Mouse (Mus musculus) stomach, embryonic 14.5 days (tissue): ENCODE results near the gene Fnbp1. TPM values are rescaled to one million over a fixed set of nuclear protein-coding genes. Genes with fewer than 3 reads are reported as not detected.

Source experiments
- ATAC-seq: fragments of 200-750 bp; cut with Nextera tagmentation; 2 replicates; pipeline ENCODE4 v1.8.0; 2017; ENCODE audit warnings: low read depth, moderate TSS enrichment; ENCODE audit not compliant: insufficient number of reproducible peaks, insufficient read depth, low FRiP score
- H3K27ac ChIP-seq: fragments of 300-500 bp; sonication (generic); 2 replicates; pipeline ENCODE4 v1.5.1; 2014; ENCODE audit warnings: mild to moderate bottlenecking, low read length, moderate library complexity, mixed read lengths
- H3K27me3 ChIP-seq: fragments of 300-500 bp; sonication (generic); 2 replicates; pipeline ENCODE4 v1.6.1; 2014; ENCODE audit warnings: low read length, control low read depth, mixed read lengths; ENCODE audit not compliant: control insufficient read depth, insufficient read depth
- H3K36me3 ChIP-seq: fragments of 300-500 bp; sonication (generic); 2 replicates; pipeline ENCODE4 v1.6.1; 2014; ENCODE audit warnings: mild to moderate bottlenecking, control low read depth, low read length, moderate library complexity, mixed read lengths; ENCODE audit not compliant: control insufficient read depth, insufficient read depth
- H3K4me1 ChIP-seq: fragments of 300-500 bp; sonication (generic); 2 replicates; pipeline ENCODE4 v1.6.1; 2014; ENCODE audit warnings: low read length, control low read depth, mixed read lengths; ENCODE audit not compliant: control insufficient read depth, insufficient read depth
- H3K4me2 ChIP-seq: fragments of 300-500 bp; sonication (generic); replicated peaks from 2 replicates; pipeline ENCODE4 v1.6.1; 2014; ENCODE audit warnings: low read depth, low read length, control low read depth
- H3K4me3 ChIP-seq: fragments of 300-500 bp; sonication (generic); 2 replicates; pipeline ENCODE4 v1.5.1; 2014; ENCODE audit warnings: low read depth, low read length, control low read depth
- H3K9ac ChIP-seq: fragments of 300-500 bp; sonication (generic); replicated peaks from 2 replicates; pipeline ENCODE4 v1.6.1; 2014; ENCODE audit warnings: low read depth, mild to moderate bottlenecking, control low read depth, low read length, moderate library complexity, mixed read lengths
- H3K9me3 ChIP-seq: fragments of 300-500 bp; sonication (generic); 2 replicates; pipeline ENCODE4 v1.6.1; 2016; ENCODE audit warnings: low read depth, low read length, control low read depth; ENCODE audit not compliant: control insufficient read depth
- WGBS: fragments of 180-500 bp; shearing (Covaris S2); extraction: QIAGEN DNeasy Blood & Tissue Kit; methylation state at CpG from one replicate; pipeline ENCODE4 v1.1.7; 2014; 5-methylcytosine and 5-hydroxymethylcytosine counted together
- polyA plus RNA-seq: library from polyadenylated mRNA; unstranded; fragments of >200 nt; fragmentation: Nextera tagmentation; extraction: Ambion mirVana; gene quantifications from 2 replicates; pipeline ENCODE4 v1.2.1, GENCODE M21; 2014

Gene Fnbp1
- polyA plus RNA-seq, 1 experiment from 2014 or later: 39.2 TPM

- WGBS: 76% methylated on average over 14 of the region's 14 CpGs
- Histone ChIP-seq H3K27me3 (no peaks in the 10 kb centered on the region), H3K4me3 (no peak overlapping the region), H3K9ac (no peak overlapping the region), H3K4me2 (no peak overlapping the region), H3K36me3 (peaks cover 4% of the 10 kb centered on the region; the same call in 1 of the 2 replicates), H3K4me1 (no peaks in the 10 kb centered on the region), H3K27ac (no peak overlapping the region), H3K9me3 (no peaks in the 10 kb centered on the region)
- ATAC-seq: no peak
These were observed 128.3 kb downstream of the Fnbp1 start for GRCm38 (mm10) chr2:31013371-31014120.

- Histone ChIP-seq H3K4me1 (no peaks in the 10 kb centered on the region), H3K27me3 (no peaks in the 10 kb centered on the region), H3K9ac (no peak overlapping the region), H3K4me2 (no peak overlapping the region), H3K27ac (peak overlapping the region; percentile 27; the same call in 1 of the 2 replicates), H3K4me3 (no peak overlapping the region), H3K36me3 (peaks cover 9% of the 10 kb centered on the region; the same call in 1 of the 2 replicates), H3K9me3 (no peaks in the 10 kb centered on the region)
- 62% methylated on average over 5 of the region's 5 CpGs for WGBS
- ATAC-seq: no peak
These were observed 134.6 kb downstream of the Fnbp1 start for GRCm38 (mm10) chr2:31007208-31007607.

GRCm38 (mm10) chr2:31006434-31006833 is 135.4 kb downstream of the Fnbp1 start:
- Histone ChIP-seq H3K4me2 (no peak overlapping the region), H3K36me3 (peaks cover 9% of the 10 kb centered on the region; the same call in 1 of the 2 replicates), H3K9ac (no peak overlapping the region), H3K4me1 (no peaks in the 10 kb centered on the region), H3K4me3 (no peak overlapping the region), H3K9me3 (no peaks in the 10 kb centered on the region), H3K27ac (no peak overlapping the region; the same call in 1 of the 2 replicates), H3K27me3 (no peaks in the 10 kb centered on the region)
- 72% methylated on average over 5 of the region's 5 CpGs for WGBS
- no peak; the same call in 1 of the 2 replicates for ATAC-seq

- Histone ChIP-seq H3K4me2 (no peak overlapping the region), H3K4me3 (no peak overlapping the region), H3K27me3 (no peaks in the 10 kb centered on the region), H3K27ac (no peak overlapping the region), H3K9me3 (no peaks in the 10 kb centered on the region), H3K36me3 (peaks cover 9% of the 10 kb centered on the region; the same call in 1 of the 2 replicates), H3K9ac (no peak overlapping the region), H3K4me1 (no peaks in the 10 kb centered on the region)
- WGBS: 80% methylated on average over 2 of the region's 2 CpGs
- ATAC-seq: no peak
These were observed 136.4 kb downstream of the Fnbp1 start for GRCm38 (mm10) chr2:31005453-31005852.

GRCm38 (mm10) chr2:31002857-31003256 is 139.0 kb downstream of the Fnbp1 start:
- WGBS: 92% methylated on average over 10 of the region's 10 CpGs

GRCm38 (mm10) chr2:30998443-30999260 is 143.2 kb downstream of the Fnbp1 start:
- ATAC-seq: no peak
- H3K36me3 ChIP-seq: peaks cover 4% of the 10 kb centered on the region; the same call in 1 of the 2 replicates
- H3K9me3 ChIP-seq: no peaks in the 10 kb centered on the region
- H3K4me2 ChIP-seq: no peak overlapping the region
- H3K9ac ChIP-seq: no peak overlapping the region
- WGBS: 60% methylated on average over 8 of the region's 8 CpGs
- H3K27ac ChIP-seq: no peak overlapping the region
- no peaks in the 10 kb centered on the region for H3K4me1 ChIP-seq
- H3K4me3 ChIP-seq: no peak overlapping the region
- H3K27me3 ChIP-seq: no peaks in the 10 kb centered on the region

More at GRCm38 (mm10) chr2:31002857-31003256, 139.0 kb downstream of the Fnbp1 start:
- ATAC-seq: no peak
- Histone ChIP-seq H3K9me3 (no peaks in the 10 kb centered on the region), H3K4me1 (no peaks in the 10 kb centered on the region), H3K9ac (no peak overlapping the region), H3K4me3 (no peak overlapping the region), H3K27me3 (no peaks in the 10 kb centered on the region), H3K4me2 (no peak overlapping the region), H3K36me3 (peaks cover 9% of the 10 kb centered on the region; the same call in 1 of the 2 replicates), H3K27ac (no peak overlapping the region)

GRCm38 (mm10) chr2:30995432-30995996 is 146.3 kb downstream of the Fnbp1 start:
- H3K9me3 ChIP-seq: no peaks in the 10 kb centered on the region
- WGBS: 79% methylated on average over 11 of the region's 11 CpGs
- H3K9ac ChIP-seq: no peak overlapping the region
- no peaks in the 10 kb centered on the region for H3K4me1 ChIP-seq
- no peak overlapping the region for H3K4me3 ChIP-seq
- H3K27ac ChIP-seq: no peak overlapping the region
- H3K36me3 ChIP-seq: no peaks in the 10 kb centered on the region
- no peaks in the 10 kb centered on the region for H3K27me3 ChIP-seq
- ATAC-seq: no peak
- no peak overlapping the region for H3K4me2 ChIP-seq

GRCm38 (mm10) chr2:30994853-30995252 is 147.0 kb downstream of the Fnbp1 start:
- no peak overlapping the region for H3K27ac ChIP-seq
- no peaks in the 10 kb centered on the region for H3K27me3 ChIP-seq
- ATAC-seq: no peak
- no peak overlapping the region for H3K4me3 ChIP-seq
- no peak overlapping the region for H3K4me2 ChIP-seq
- H3K9me3 ChIP-seq: no peaks in the 10 kb centered on the region
- no peak overlapping the region for H3K9ac ChIP-seq
- 93% methylated on average over 4 of the region's 4 CpGs for WGBS
- no peaks in the 10 kb centered on the region for H3K36me3 ChIP-seq
- no peaks in the 10 kb centered on the region for H3K4me1 ChIP-seq
